Mouse (Mus musculus) CH12.LX (cell line): Measurements from ENCODE around the gene Dbi. TPM values are rescaled to one million over a fixed set of nuclear protein-coding genes. Genes with fewer than 3 reads are reported as not detected.

Experiments used
- DNase-seq: peaks from one replicate; pipeline ENCODE4 v3.0.0-alpha.2; 2013; ENCODE audit errors: extremely low read depth
- H3K27ac ChIP-seq: 2 replicates; pipeline ENCODE4 v1.5.1; 2012; ENCODE audit warnings: low read depth, mild to moderate bottlenecking, control low read depth, moderate library complexity; ENCODE audit not compliant: insufficient read depth
- H3K27me3 ChIP-seq: replicated peaks from 2 replicates; pipeline ENCODE3; 2012; ENCODE audit warnings: inconsistent platforms
- H3K36me3 ChIP-seq, 2 experiments: replicated peaks in 1 of 2; 2 replicates each; pipeline versions ENCODE3 to v1.6.1; 2012; ENCODE audit warnings: inconsistent platforms in 1 of 2, low read length in 1 of 2, mild to moderate bottlenecking in 1 of 2, mixed read lengths in 1 of 2, moderate library complexity in 1 of 2; ENCODE audit not compliant: control insufficient read depth in 1 of 2, insufficient read depth in 1 of 2
- H3K4me1 ChIP-seq, 2 experiments: 2 replicates each; pipeline ENCODE4 v1.6.1; 2012; ENCODE audit warnings: inconsistent platforms in 1 of 2, moderate library complexity in 1 of 2; ENCODE audit not compliant: insufficient read depth in 2 of 2, control insufficient read depth in 1 of 2
- H3K4me2 ChIP-seq: 2 replicates; pipeline ENCODE4 v1.6.1; 2012; ENCODE audit warnings: low read depth, mild to moderate bottlenecking, control low read depth; ENCODE audit not compliant: poor library complexity, insufficient read depth, severe bottlenecking
- H3K4me3 ChIP-seq, 3 experiments: fragments of 150-350 bp in 1 of 3; sonication (generic) in 1 of 3; replicated peaks in 1 of 3; 2 replicates each; pipeline versions ENCODE3 to v1.5.1; 2011 to 2012; ENCODE audit warnings: low read depth in 2 of 3, low read length in 2 of 3, mild to moderate bottlenecking in 2 of 3, moderate library complexity in 2 of 3, control low read depth in 1 of 3, improper control_type of control experiment in 1 of 3, inconsistent platforms in 1 of 3, mixed read lengths in 1 of 3; ENCODE audit not compliant: poor library complexity in 1 of 3
- H3K79me2 ChIP-seq: replicated peaks from 2 replicates; pipeline ENCODE4 v1.6.1; 2012; ENCODE audit warnings: mild to moderate bottlenecking, moderate library complexity; ENCODE audit not compliant: control insufficient read depth, poor library complexity, insufficient read depth, severe bottlenecking; ENCODE audit errors: extremely low read depth
- H3K9ac ChIP-seq: 2 replicates; pipeline ENCODE4 v1.6.1; 2012; ENCODE audit warnings: low read depth, mild to moderate bottlenecking, control low read depth, moderate library complexity; ENCODE audit not compliant: insufficient read depth
- H3K9me3 ChIP-seq: replicated peaks from 2 replicates; pipeline ENCODE3; 2012; ENCODE audit warnings: low read length, inconsistent platforms, mixed read lengths
- E2F4 ChIP-seq: IDR thresholded peaks from 2 replicates; pipeline ENCODE4 v1.6.1; 2011; ENCODE audit warnings: low read depth, low read length, improper control_type of control experiment; ENCODE audit not compliant: insufficient replicate concordance
- ELF1 ChIP-seq: IDR thresholded peaks from 2 replicates; pipeline ENCODE4 v1.6.1; 2014; ENCODE audit warnings: low read depth, mild to moderate bottlenecking, inconsistent platforms, low read length, improper control_type of control experiment
- MEF2A ChIP-seq: IDR thresholded peaks from 2 replicates; pipeline ENCODE4 v1.6.1; 2014; ENCODE audit warnings: low read depth, mild to moderate bottlenecking, inconsistent platforms, low read length, improper control_type of control experiment, borderline replicate concordance
- NRF1 ChIP-seq: IDR thresholded peaks from 2 replicates; pipeline ENCODE4 v1.6.1; 2014; ENCODE audit warnings: low read depth, mild to moderate bottlenecking, inconsistent platforms, low read length, improper control_type of control experiment, moderate library complexity
- PAX5 ChIP-seq: IDR thresholded peaks from 2 replicates; pipeline ENCODE4 v1.6.1; 2012; ENCODE audit warnings: low read length, inconsistent platforms, mixed read lengths
- POLR2A ChIP-seq: IDR thresholded peaks from 2 replicates; pipeline ENCODE4 v1.6.1; 2011; ENCODE audit warnings: low read depth, mild to moderate bottlenecking, improper control_type of control experiment, low read length
- POLR2AphosphoS2 ChIP-seq: IDR thresholded peaks from 2 replicates; pipeline ENCODE4 v1.6.1; 2011; ENCODE audit warnings: low read depth, low read length, improper control_type of control experiment
- SIN3A ChIP-seq: IDR thresholded peaks from 2 replicates; pipeline ENCODE4 v1.6.1; 2012; ENCODE audit warnings: low read length, improper control_type of control experiment, inconsistent platforms
- TCF12 ChIP-seq: IDR thresholded peaks from 2 replicates; pipeline ENCODE4 v1.6.1; 2014; ENCODE audit warnings: low read depth, mild to moderate bottlenecking, inconsistent platforms, low read length, improper control_type of control experiment
- USF1 ChIP-seq: IDR thresholded peaks from 2 replicates; pipeline ENCODE4 v1.6.1; 2014; ENCODE audit warnings: low read depth, mild to moderate bottlenecking, inconsistent platforms, low read length, improper control_type of control experiment
- ZC3H11A ChIP-seq: IDR thresholded peaks from 2 replicates; pipeline ENCODE4 v1.6.1; 2012; ENCODE audit warnings: low read depth, mild to moderate bottlenecking, inconsistent platforms, low read length, improper control_type of control experiment
- dilution Hi-C: fragments of 300-500 bp; cut with MboI; formaldehyde crosslinking; loops from 2 replicates; pipeline ENCODE4 v1.14.3; 2020; ENCODE audit warnings: low sequenced_read_pairs; ENCODE audit not compliant: extremely low pct_unique_long_range_greater_than_20kb, extremely low pct_ligation_motif_present
- in situ Hi-C: fragments of 300-500 bp; cut with MboI; formaldehyde crosslinking; loops from 3 replicates; pipeline ENCODE4 v1.14.3; 2019; ENCODE audit warnings: low sequenced_read_pairs, low pct_ligation_motif_present, low pct_unique_long_range_greater_than_20kb, mixed read lengths
- polyA plus RNA-seq: library from polyadenylated mRNA; unstranded; fragments of >175 nt; gene quantifications from 2 replicates; pipeline ENCODE4 v1.2.1, GENCODE M21; 2012; ENCODE audit warnings: low read depth; ENCODE audit not compliant: insufficient read length
- total RNA-seq, 2 experiments: library from RNA; depleted of rRNA; stranded (reverse); fragments of 300-350 nt in 1 of 2; fragments of >200 nt in 1 of 2; gene quantifications; 2 replicates each; pipeline ENCODE4 v1.2.3; 2012 to 2014

Dbi gene
- total and polyA plus RNA-seq, 3 experiments: 346 to 499 (median 357) TPM

- Histone ChIP-seq H3K27ac (peak overlapping the region; percentile 62), H3K4me1 (peaks cover 14 to 37% of the 10 kb centered on the region in 2 experiments), H3K36me3 (peaks cover 6 to 30% of the 10 kb centered on the region in 2 experiments), H3K9ac (peak overlapping the region; percentile 57), H3K27me3 (no peaks in the 10 kb centered on the region), H3K9me3 (no peaks in the 10 kb centered on the region), H3K4me2 (peak overlapping the region; percentile 76), H3K79me2 (peaks cover 5% of the 10 kb centered on the region; the same call in 1 of the 2 replicates), H3K4me3 (peak overlapping the region; percentile 55 to 79 (median 64))
- DNase-seq: no peak
- TF ChIP-seq USF1: no peak
- TF ChIP-seq PAX5: no peak
- 0 out of 2 replicates have a peak, but pooled peaks have one; percentile 16 for TF ChIP-seq POLR2A
- TF ChIP-seq TCF12: 0 out of 2 replicates have a peak, but pooled peaks have one; percentile 2
- in situ Hi-C loops: no loop called here
- dilution Hi-C loops: no loop called here
Observed at GRCm38 (mm10) chr1:120121930-120122530, 1.2 kb upstream of the Dbi start.

GRCm38 (mm10) chr1:120120141-120120968 is 523 bp downstream of the Dbi start:
- no peak for DNase-seq
- Histone ChIP-seq H3K79me2 (peaks cover 5% of the 10 kb centered on the region; the same call in 1 of the 2 replicates), H3K9ac (peak overlapping the region; percentile 78), H3K27ac (peak overlapping the region; percentile 53; the same call in 1 of the 2 replicates), H3K27me3 (no peaks in the 10 kb centered on the region), H3K4me3 (peak overlapping the region; percentile 79 to 87 (median 81)), H3K9me3 (peaks cover 9% of the 10 kb centered on the region), H3K4me2 (peak overlapping the region; percentile 82), H3K36me3 (peaks cover 17 to 45% of the 10 kb centered on the region in 2 experiments), H3K4me1 (peaks cover 14 to 37% of the 10 kb centered on the region in 2 experiments)
- peak; percentile 30 for TF ChIP-seq SIN3A
- no peak for TF ChIP-seq NRF1
- in situ Hi-C loops: no loop called here
- dilution Hi-C loops: no loop called here

GRCm38 (mm10) chr1:120119389-120119788 is 1.5 kb downstream of the Dbi start:
- H3K4me3 ChIP-seq: peak overlapping the region in 1 of 3 experiments; percentile 79
- peaks cover 27 to 54% of the 10 kb centered on the region in 2 experiments for H3K36me3 ChIP-seq
- peak overlapping the region; percentile 11; the same call in 1 of the 2 replicates for H3K4me2 ChIP-seq
- dilution Hi-C loops: no loop called here
- no peak overlapping the region for H3K9ac ChIP-seq
- no peak for TF ChIP-seq ZC3H11A
- TF ChIP-seq E2F4: no peak
- no peak for TF ChIP-seq MEF2A
- TF ChIP-seq USF1: no peak
- TF ChIP-seq ELF1: no peak
- TF ChIP-seq POLR2AphosphoS2: no peak
- in situ Hi-C loops: no loop called here
- peaks cover 14 to 37% of the 10 kb centered on the region in 2 experiments for H3K4me1 ChIP-seq
- peaks cover 5% of the 10 kb centered on the region; the same call in 1 of the 2 replicates for H3K79me2 ChIP-seq
- no peaks in the 10 kb centered on the region for H3K27me3 ChIP-seq
- no peak for DNase-seq
- peaks cover 18% of the 10 kb centered on the region for H3K9me3 ChIP-seq
- H3K27ac ChIP-seq: no peak overlapping the region
